ENCODE assay signal across 24 mouse cellular contexts in the genomic region with DNA sequence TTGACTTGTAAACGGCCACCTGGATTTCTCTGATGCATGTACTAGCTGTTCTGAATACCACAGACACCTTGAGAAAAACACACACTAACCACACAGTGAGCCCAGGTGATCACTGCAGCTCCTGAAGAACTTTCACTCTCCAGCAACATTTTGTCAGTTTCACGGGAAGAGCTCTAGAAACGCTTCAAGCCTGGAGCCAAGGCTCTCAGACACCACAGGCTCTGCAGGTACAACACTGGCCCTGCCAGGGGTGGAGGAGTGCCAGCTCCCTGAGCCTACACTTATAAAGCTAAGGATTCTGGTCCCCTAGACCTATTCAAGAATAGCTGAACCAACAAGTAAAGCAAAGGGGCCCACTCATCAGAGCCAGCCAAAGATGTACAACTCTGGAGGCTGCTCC. TPM values are rescaled to one million over a fixed set of nuclear protein-coding genes. Genes with fewer than 3 reads are reported as not detected.
DNase-seq lines count a peak whose midpoint lies in the region; ATAC-seq and TF ChIP-seq lines count a peak whose summit lies in the region.
"Had no signal": no experiment of that assay in that cellular context is flagged by ENCODE, and none has a peak within 500 bp of the region (broad histone marks: within the 10 kb centered on the region; RNA-seq: fewer than 3 reads in every experiment).

No protein-coding gene starts in this region.

- no peak for ATAC-seq in heart, embryonic 12.5 days (ENCODE audit: insufficient number of reproducible peaks, low FRiP score)
- ATAC-seq: forebrain, embryonic 16.5 days; intestine, embryonic 16.5 days; liver, postnatal 0 days had no signal

- DNase-seq in heart, adult 11 months: peak; percentile 80
- peak; percentile 15 to 36 for DNase-seq in cerebellum, postnatal 14 days
- peak; percentile 61 for DNase-seq in thymus, adult 2 months
- DNase-seq in ovary, postnatal 36 days (ENCODE audit: low spot score): no peak
- DNase-seq in gastrocnemius, adult 18-20 months (ENCODE audit: low spot score): no peak
- no peak for DNase-seq in adrenal gland, adult 8-10 months
- DNase-seq: heart, postnatal 4 days; liver, postnatal 0 days; lung, postnatal 10 days had no signal

- H3K4me2 ChIP-seq in heart, embryonic 12.5 days: no peak overlapping the region
- H3K4me2 ChIP-seq: heart, embryonic 13.5 days; hindbrain, embryonic 15.5 days; kidney, embryonic 15.5 days; midbrain, embryonic 12.5 days had no signal

- H3K36me3 ChIP-seq in heart, embryonic 12.5 days: peaks cover 7% of the 10 kb centered on the region; the same call in 1 of the 2 replicates
- no peaks in the 10 kb centered on the region for H3K36me3 ChIP-seq in thymus, adult 2 months (ENCODE audit: control insufficient read depth, insufficient read depth, low read length)
- H3K36me3 ChIP-seq: hindbrain, embryonic 15.5 days; kidney, embryonic 15.5 days; midbrain, embryonic 12.5 days had no signal

- TF ChIP-seq POLR2A in thymus, adult 2 months (IDR thresholded peaks at IDR 0.05; ENCODE audit: control insufficient read depth, extremely low read depth, insufficient read depth, low read length, poor library complexity): no peak

- no peak overlapping the region for H3K4me3 ChIP-seq in heart, embryonic 12.5 days
- no peak overlapping the region for H3K4me3 ChIP-seq in thymus, adult 2 months (ENCODE audit: control insufficient read depth, insufficient read depth, low read length)
- H3K4me3 ChIP-seq: heart, embryonic 13.5 days; hindbrain, embryonic 15.5 days; kidney, embryonic 15.5 days; midbrain, embryonic 12.5 days had no signal

- H3K9ac ChIP-seq in heart, embryonic 12.5 days: no peak overlapping the region
- H3K9ac ChIP-seq: heart, embryonic 13.5 days; hindbrain, embryonic 15.5 days; kidney, embryonic 15.5 days; liver, postnatal 0 days; midbrain, embryonic 12.5 days had no signal

- H3K4me1 ChIP-seq in heart, embryonic 12.5 days (replicated peaks): no peaks in the 10 kb centered on the region
- H3K4me1 ChIP-seq in thymus, adult 2 months (replicated peaks; ENCODE audit: control insufficient read depth, insufficient read depth, low read length): peaks cover 11% of the 10 kb centered on the region
- H3K4me1 ChIP-seq: heart, embryonic 13.5 days; hindbrain, embryonic 15.5 days; kidney, embryonic 15.5 days; midbrain, embryonic 12.5 days had no signal

- H3K27me3 ChIP-seq in heart, embryonic 12.5 days (replicated peaks): no peaks in the 10 kb centered on the region
- H3K27me3 ChIP-seq in thymus, adult 2 months (ENCODE audit: control insufficient read depth, insufficient read depth, low read length): no peaks in the 10 kb centered on the region
- H3K27me3 ChIP-seq: heart, embryonic 13.5 days; hindbrain, embryonic 15.5 days; kidney, embryonic 15.5 days; midbrain, embryonic 12.5 days had no signal

- no peaks in the 10 kb centered on the region for H3K9me3 ChIP-seq in heart, embryonic 12.5 days (replicated peaks)
- H3K9me3 ChIP-seq: heart, embryonic 13.5 days; hindbrain, embryonic 15.5 days; kidney, embryonic 15.5 days; midbrain, embryonic 12.5 days had no signal

- H3K27ac ChIP-seq in heart, embryonic 12.5 days (ENCODE audit: poor library complexity, severe bottlenecking): no peak overlapping the region
- peak overlapping the region; percentile 97 for H3K27ac ChIP-seq in thymus, adult 2 months (ENCODE audit: control insufficient read depth, insufficient read depth, low read length)
- H3K27ac ChIP-seq: heart, embryonic 13.5 days; hindbrain, embryonic 15.5 days; kidney, embryonic 15.5 days; midbrain, embryonic 12.5 days had no signal

- 73% methylated on average over 3 of the region's 3 CpGs for WGBS in heart, embryonic 12.5 days
- 5% methylated on average over 3 of the region's 3 CpGs for WGBS in thymus, adult 2 months

- TF ChIP-seq CTCF in thymus, adult 2 months (IDR thresholded peaks at IDR 0.05; ENCODE audit: borderline replicate concordance, control insufficient read depth, extremely low read depth, insufficient read depth, low read length, poor library complexity): no peak

RNA-seq across cellular contexts. Expression of a gene that starts 43.1 kb away (rescaled TPM):
- not detected in 2 replicates for polyA plus RNA-seq in heart, embryonic 12.5 days (2016; fragmentation: Nextera tagmentation; extraction: Ambion mirVana)
- polyA plus RNA-seq in thymus, adult 2 months (2012; rRNA removed): 41.8 and 55.7 TPM in 2 replicates
- total RNA-seq in gastrocnemius, adult 18-20 months (2021): not detected
- total RNA-seq in adrenal gland, adult 8-10 months (2022): not detected
- total RNA-seq: adrenal gland, postnatal 4 days; CH12.LX; gastrocnemius, postnatal 4 days; heart, postnatal 4 days; layer of hippocampus, postnatal 14 days; left cerebral cortex, postnatal 14 days; liver, adult 2 months; monocyte, adult 5-6 weeks had no signal
- polyA plus RNA-seq: forebrain, embryonic 16.5 days; hindbrain, embryonic 15.5 days; liver, adult 2 months; midbrain, embryonic 12.5 days; neural tube, embryonic 11.5 days had no signal

Comparison
In these comparisons a context has a peak if more than half of its experiments do, and no peak if none do; other contexts are left out.
1. DNase-seq: peak in heart, adult 11 months (single experiment), cerebellum, postnatal 14 days (2 of 2) and thymus, adult 2 months (single experiment); none in ovary, postnatal 36 days (single experiment), gastrocnemius, adult 18-20 months (single experiment) and adrenal gland, adult 8-10 months (single experiment).